Mouse (Mus musculus) stomach, postnatal 0 days (tissue): Measurements from ENCODE around the gene Tmem205.

Experiments used
- CTCF ChIP-seq: IDR thresholded peaks from 2 replicates; pipeline ENCODE4 v1.5.1; 2016; ENCODE audit warnings: antibody characterized with exemption, low read depth, mild to moderate bottlenecking, moderate library complexity
- EP300 ChIP-seq: optimal IDR thresholded peaks from 2 replicates; pipeline ENCODE3; 2016; ENCODE audit warnings: antibody characterized with exemption

GRCm38 (mm10) chr9:21908216-21908615 is 19.1 kb downstream of the Tmem205 start:
- TF ChIP-seq EP300 (no peak), CTCF (no peak)
